Mouse (Mus musculus) lung, postnatal 36 days (tissue): Measurements from ENCODE around the gene A930033H14Rik.
A peak's percentile ranks its signal among the peaks of the same experiment; 100 is the strongest.

Experiments
- DNase-seq: peaks from one replicate; pipeline ENCODE4 v3.0.0; 2022; ENCODE audit warnings: mixed read lengths

Gene A930033H14Rik

GRCm38 (mm10) chr10:69190434-69191160 lies 22.3 kb downstream of the A930033H14Rik start:
- DNase-seq: no peak

DNA sequence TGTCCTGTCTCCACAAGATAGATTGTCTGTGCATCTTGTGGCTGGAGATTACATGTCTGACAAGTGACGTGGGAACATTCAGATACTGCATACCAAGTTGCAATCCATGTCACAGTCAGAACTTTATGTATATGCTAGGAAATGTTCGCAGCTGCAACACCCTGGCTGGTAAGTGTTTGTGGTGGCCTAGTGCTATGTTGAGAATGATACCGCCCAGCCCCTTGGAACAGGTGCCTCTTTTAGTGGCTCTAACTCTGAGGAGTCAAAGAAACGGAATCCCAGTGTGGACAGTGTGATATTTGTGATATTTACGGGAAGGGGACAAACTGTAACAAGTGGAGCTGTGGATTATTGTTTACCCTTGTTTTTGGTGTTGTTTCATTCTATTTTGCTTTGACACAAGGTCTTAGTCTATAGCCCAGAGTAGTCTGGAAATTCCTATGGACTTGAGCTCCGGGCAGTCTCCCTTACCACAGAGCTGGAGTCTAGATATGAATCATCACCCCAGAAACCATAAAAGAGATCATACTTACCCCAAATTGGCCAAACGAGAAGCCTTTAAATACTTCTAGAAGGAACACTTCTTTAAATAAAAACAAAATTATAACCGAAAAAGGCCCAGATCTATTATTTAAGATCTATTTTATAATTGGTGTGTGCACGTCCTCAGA lies 25.0 kb downstream of the A930033H14Rik start:
- DNase-seq: no peak

DNA sequence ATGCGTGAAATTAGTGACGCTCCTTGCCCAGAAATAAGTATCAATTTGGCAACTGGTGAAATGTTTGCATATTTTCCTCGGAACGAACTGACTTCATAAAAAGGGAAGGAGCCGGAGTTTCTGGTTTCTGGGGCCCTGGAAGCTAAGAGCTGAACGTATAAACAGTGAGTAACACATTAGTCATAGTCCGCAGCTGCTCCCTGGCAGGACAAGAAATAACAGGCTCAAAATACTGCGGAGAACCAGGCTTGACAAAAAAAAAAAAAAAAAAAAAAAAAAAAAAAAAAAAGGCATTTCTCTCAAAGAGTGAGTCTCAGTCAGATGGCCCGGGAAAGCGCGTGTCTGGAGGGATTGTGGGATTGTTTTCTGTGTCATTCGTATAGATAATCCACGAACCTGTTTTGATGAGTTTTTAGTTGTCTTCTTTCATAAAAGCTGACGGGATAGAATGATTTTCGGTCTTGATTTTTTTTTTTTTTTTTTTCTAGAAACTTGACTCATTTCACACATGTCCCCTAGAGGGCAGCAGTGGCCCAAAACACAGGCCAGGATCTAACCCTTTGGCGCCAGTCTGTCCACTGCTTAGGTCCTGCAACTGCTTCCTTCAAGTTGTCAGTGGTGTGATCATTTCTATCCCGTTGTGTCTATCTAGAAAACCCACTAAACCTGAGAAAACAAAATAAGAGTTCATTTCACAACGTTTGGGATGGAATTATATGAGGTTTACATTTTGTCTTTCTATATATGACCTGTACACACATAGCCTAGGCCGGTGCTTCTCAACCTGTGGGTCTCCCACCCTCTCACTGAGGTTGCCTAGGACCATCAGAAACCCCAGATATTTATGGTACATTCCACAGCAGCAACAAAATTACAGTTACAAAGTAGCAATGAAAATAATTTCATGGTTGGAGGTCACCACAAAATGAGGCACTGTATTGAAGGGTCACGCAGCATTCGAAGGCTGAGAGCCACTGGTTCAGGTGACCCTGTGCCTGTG lies 26.7 kb downstream of the A930033H14Rik start:
- peak; percentile 81 for DNase-seq

DNA sequence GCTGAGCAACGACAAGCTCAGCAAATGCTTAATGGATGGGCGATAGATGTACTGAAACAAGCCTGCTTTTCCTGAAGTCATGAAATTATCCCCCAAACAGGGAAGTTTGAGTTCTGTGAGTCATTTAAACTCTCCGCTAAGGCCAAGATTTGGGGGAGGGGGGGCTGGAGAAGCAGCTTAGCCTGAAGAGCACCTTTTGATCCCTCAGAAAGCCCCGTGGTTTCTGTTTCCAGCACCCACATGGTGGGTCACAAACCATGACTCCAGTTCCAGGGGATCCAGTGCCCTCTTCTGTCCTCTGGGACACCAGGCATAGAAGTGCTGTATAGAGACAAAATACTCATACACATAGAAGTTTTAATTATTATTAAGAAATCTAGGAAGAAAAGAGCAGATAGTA lies 27.5 kb downstream of the A930033H14Rik start:
- DNase-seq: no peak

GRCm38 (mm10) chr10:69184903-69185302 lies 28.0 kb downstream of the A930033H14Rik start:
- no peak for DNase-seq

- DNase-seq: no peak
These were observed 31.9 kb downstream of the A930033H14Rik start for GRCm38 (mm10) chr10:69180997-69181396.

DNA sequence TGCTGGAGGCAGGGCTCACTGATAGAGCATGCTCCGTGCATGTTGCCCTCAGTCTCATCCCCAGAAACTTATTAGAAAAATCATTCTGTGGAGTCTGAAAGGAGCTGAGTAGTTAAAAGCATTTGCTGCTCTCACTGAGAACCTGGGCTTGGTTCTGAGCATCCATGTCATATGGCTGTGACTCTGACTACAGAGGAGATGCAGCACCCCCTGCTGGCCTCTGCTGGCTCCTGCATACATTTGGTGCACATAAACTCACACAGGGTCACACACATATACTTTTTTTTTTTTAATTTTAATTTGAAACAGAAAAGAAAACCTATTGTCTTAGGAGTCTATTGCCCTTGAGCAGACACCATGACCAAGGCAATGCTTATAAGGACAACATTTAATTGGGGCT lies 33.6 kb downstream of the A930033H14Rik start:
- no peak for DNase-seq

DNA sequence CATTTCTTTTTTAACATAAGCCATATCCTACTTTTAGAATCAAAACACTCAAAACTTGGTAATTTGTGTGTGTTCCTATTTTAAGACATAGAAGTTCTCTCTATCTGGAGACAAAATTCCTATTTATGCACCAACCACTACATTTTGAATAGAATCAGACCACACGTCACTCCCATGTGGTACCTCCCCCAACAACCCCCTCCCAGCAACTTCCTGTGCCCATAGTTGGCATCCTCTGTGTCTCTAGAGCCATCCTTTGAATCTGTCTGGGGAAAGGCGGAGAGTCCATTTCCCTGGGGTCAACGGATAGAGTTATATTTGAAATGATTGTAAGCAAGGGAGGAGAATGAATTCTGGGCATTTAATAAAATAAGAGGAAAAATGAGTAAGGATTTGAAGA lies 36.8 kb downstream of the A930033H14Rik start:
- no peak for DNase-seq

DNA sequence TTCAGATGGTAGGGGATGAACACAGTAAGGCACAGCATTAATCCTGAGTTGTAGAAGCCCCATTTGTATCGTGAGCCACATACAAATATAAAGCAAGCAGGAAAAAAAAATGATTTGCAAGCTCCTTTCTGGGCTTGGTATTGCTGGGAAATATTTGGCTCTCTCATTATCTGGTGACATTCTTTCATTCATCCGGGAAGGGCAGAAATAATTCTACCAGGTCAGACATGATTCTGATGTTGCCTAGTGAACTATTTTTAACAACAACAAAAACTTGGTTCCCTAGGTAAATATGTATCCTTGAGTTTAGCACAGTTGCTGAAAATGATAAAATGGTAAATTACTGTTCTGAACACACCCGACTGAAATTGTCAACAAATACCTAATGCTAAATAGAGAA lies 40.5 kb downstream of the A930033H14Rik start:
- no peak for DNase-seq

- no peak for DNase-seq
These were observed 46.4 kb downstream of the A930033H14Rik start for GRCm38 (mm10) chr10:69166514-69166913.

DNA sequence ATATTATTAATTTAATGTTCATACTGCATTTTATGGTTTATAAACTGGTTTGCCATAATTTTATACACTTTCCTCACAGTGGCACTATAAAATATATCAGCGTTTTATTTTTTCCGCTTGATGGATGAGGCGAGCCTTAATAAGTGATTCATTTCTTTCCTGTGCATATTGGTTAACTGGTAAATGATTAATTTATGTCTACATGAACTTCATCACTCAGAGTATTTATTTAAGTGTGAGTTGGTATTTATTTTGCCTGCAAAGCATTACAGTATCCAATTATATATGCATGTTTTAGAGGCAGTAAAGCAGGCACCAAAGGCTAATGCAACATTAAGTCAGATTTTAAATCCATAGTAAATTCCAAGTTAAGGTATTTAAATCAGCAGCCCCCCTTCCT lies 47.1 kb downstream of the A930033H14Rik start:
- no peak for DNase-seq

- peak; percentile 74 for DNase-seq
These were observed 47.8 kb downstream of the A930033H14Rik start for GRCm38 (mm10) chr10:69165125-69165524.

- DNase-seq: no peak
These were observed 49.7 kb downstream of the A930033H14Rik start for GRCm38 (mm10) chr10:69163216-69163615.

- DNase-seq: no peak
These were observed 50.3 kb downstream of the A930033H14Rik start for GRCm38 (mm10) chr10:69162577-69162976.

GRCm38 (mm10) chr10:69161503-69161902 lies 51.4 kb downstream of the A930033H14Rik start:
- no peak for DNase-seq

DNA sequence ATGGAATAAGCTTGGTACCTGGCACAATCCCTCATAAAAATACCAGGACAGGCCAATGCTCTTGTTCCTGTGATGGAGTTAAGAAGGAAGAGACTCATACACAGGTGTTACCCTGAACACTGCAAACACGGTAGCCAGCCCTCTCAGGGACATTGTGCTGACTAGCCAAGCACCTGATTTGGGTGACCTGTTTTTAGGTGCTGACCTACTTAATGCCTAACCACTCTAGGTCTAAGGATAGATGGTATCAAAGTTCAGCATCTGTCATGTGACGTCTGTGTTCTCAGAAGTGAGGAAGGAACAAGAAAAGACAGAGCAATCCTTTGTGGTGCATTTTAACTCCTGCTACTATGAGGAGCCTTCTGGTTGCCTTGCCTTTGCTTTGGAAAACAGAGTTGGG lies 52.0 kb downstream of the A930033H14Rik start:
- DNase-seq: no peak
